Mouse (Mus musculus): ENCODE results near the gene Galnt12. TPM values are rescaled to one million over a fixed set of nuclear protein-coding genes. Genes with fewer than 3 reads are reported as not detected.
A peak's percentile ranks its signal among the peaks of the same experiment; 100 is the strongest.

Galnt12 gene
- polyA plus RNA-seq, 1 experiment from 2014 or later = 5.1 TPM

- WGBS (ENCODE audit: missing documents) = 44% methylated on average over 2 of the region's 2 CpGs
- H3K27ac ChIP-seq = no peak overlapping the region
- no peaks in the 10 kb centered on the region for H3K79me2 ChIP-seq (ENCODE audit: inconsistent target)
- no peaks in the 10 kb centered on the region for H3K36me3 ChIP-seq (ENCODE audit: inconsistent target)
- no peak overlapping the region for H3K4me3 ChIP-seq (ENCODE audit: inconsistent target)
Observed at GRCm38 (mm10) chr4:47075054-47075453, 16.7 kb upstream of the Galnt12 start.

- Histone ChIP-seq H3K79me2 (ENCODE audit: inconsistent target) (no peaks in the 10 kb centered on the region), H3K4me3 (ENCODE audit: inconsistent target) (peak overlapping the region; percentile 20), H3K27ac (peak overlapping the region; percentile 92), H3K36me3 (ENCODE audit: inconsistent target) (no peaks in the 10 kb centered on the region)
- 25% methylated on average over 17 of the region's 17 CpGs for WGBS (ENCODE audit: missing documents)
Observed at GRCm38 (mm10) chr4:47079997-47080646, 11.6 kb upstream of the Galnt12 start.

GRCm38 (mm10) chr4:47080647-47081010, 11.1 kb upstream of the Galnt12 start:
- WGBS (ENCODE audit: missing documents) = 24% methylated on average over 4 of the region's 4 CpGs

GRCm38 (mm10) chr4:47083824-47084223, 7.9 kb upstream of the Galnt12 start:
- 97% methylated on average over 7 of the region's 7 CpGs for WGBS (ENCODE audit: missing documents)
- Histone ChIP-seq H3K79me2 (ENCODE audit: inconsistent target) (no peaks in the 10 kb centered on the region), H3K4me3 (ENCODE audit: inconsistent target) (no peak overlapping the region), H3K27ac (no peak overlapping the region), H3K36me3 (ENCODE audit: inconsistent target) (no peaks in the 10 kb centered on the region)

More at GRCm38 (mm10) chr4:47080647-47081010, 11.1 kb upstream of the Galnt12 start:
- H3K36me3 ChIP-seq (ENCODE audit: inconsistent target) = no peaks in the 10 kb centered on the region
- H3K4me3 ChIP-seq (ENCODE audit: inconsistent target) = peak overlapping the region; percentile 20; the same call in 1 of the 2 replicates
- peak overlapping the region; percentile 92 for H3K27ac ChIP-seq
- H3K79me2 ChIP-seq (ENCODE audit: inconsistent target) = no peaks in the 10 kb centered on the region

- Histone ChIP-seq H3K27ac (no peak overlapping the region), H3K4me3 (ENCODE audit: inconsistent target) (no peak overlapping the region), H3K79me2 (ENCODE audit: inconsistent target) (no peaks in the 10 kb centered on the region), H3K36me3 (ENCODE audit: inconsistent target) (no peaks in the 10 kb centered on the region)
- WGBS (ENCODE audit: missing documents) = 89% methylated on average over 6 of the region's 7 CpGs
Observed at GRCm38 (mm10) chr4:47088671-47089070, 3.0 kb upstream of the Galnt12 start.

- H3K27ac ChIP-seq = no peak overlapping the region
- peak overlapping the region; percentile 41 for H3K4me3 ChIP-seq (ENCODE audit: inconsistent target)
- H3K36me3 ChIP-seq (ENCODE audit: inconsistent target) = no peaks in the 10 kb centered on the region
- H3K79me2 ChIP-seq (ENCODE audit: inconsistent target) = no peaks in the 10 kb centered on the region
- WGBS (ENCODE audit: missing documents) = 13% methylated on average over 21 of the region's 21 CpGs
Observed at GRCm38 (mm10) chr4:47092387-47093021, 795 bp downstream of the Galnt12 start.

- no peak overlapping the region for H3K4me3 ChIP-seq (ENCODE audit: inconsistent target)
- H3K79me2 ChIP-seq (ENCODE audit: inconsistent target) = no peaks in the 10 kb centered on the region
- H3K27ac ChIP-seq = no peak overlapping the region
- 92% methylated on average over 9 of the region's 9 CpGs for WGBS (ENCODE audit: missing documents)
- no peaks in the 10 kb centered on the region for H3K36me3 ChIP-seq (ENCODE audit: inconsistent target)
Observed at GRCm38 (mm10) chr4:47093161-47093560, 1.5 kb downstream of the Galnt12 start.

GRCm38 (mm10) chr4:47093647-47094046, 1.9 kb downstream of the Galnt12 start:
- no peak overlapping the region for H3K27ac ChIP-seq
- H3K79me2 ChIP-seq (ENCODE audit: inconsistent target) = no peaks in the 10 kb centered on the region
- 98% methylated on average over 6 of the region's 6 CpGs for WGBS (ENCODE audit: missing documents)
- no peak overlapping the region for H3K4me3 ChIP-seq (ENCODE audit: inconsistent target)
- no peaks in the 10 kb centered on the region for H3K36me3 ChIP-seq (ENCODE audit: inconsistent target)

- Histone ChIP-seq H3K27ac (no peak overlapping the region), H3K4me3 (ENCODE audit: inconsistent target) (no peak overlapping the region), H3K36me3 (ENCODE audit: inconsistent target) (no peaks in the 10 kb centered on the region), H3K79me2 (ENCODE audit: inconsistent target) (no peaks in the 10 kb centered on the region)
- WGBS (ENCODE audit: missing documents) = over 99% methylated on average over 10 of the region's 10 CpGs
Observed at GRCm38 (mm10) chr4:47103561-47103960, 11.9 kb downstream of the Galnt12 start.

GRCm38 (mm10) chr4:47111885-47112284, 20.2 kb downstream of the Galnt12 start:
- WGBS (ENCODE audit: missing documents) = 97% methylated on average over 9 of the region's 9 CpGs
- Histone ChIP-seq H3K79me2 (ENCODE audit: inconsistent target) (no peaks in the 10 kb centered on the region), H3K36me3 (ENCODE audit: inconsistent target) (0 out of 2 replicates have a peak, but pooled peaks cover 5% of the 10 kb centered on the region), H3K27ac (no peak overlapping the region), H3K4me3 (ENCODE audit: inconsistent target) (no peak overlapping the region)

- Histone ChIP-seq H3K4me3 (ENCODE audit: inconsistent target) (no peak overlapping the region), H3K36me3 (ENCODE audit: inconsistent target) (0 out of 2 replicates have a peak, but pooled peaks cover 5% of the 10 kb centered on the region), H3K79me2 (ENCODE audit: inconsistent target) (no peaks in the 10 kb centered on the region), H3K27ac (no peak overlapping the region)
- 93% methylated on average over 7 of the region's 9 CpGs for WGBS (ENCODE audit: missing documents)
Observed at GRCm38 (mm10) chr4:47112560-47112959, 20.9 kb downstream of the Galnt12 start.

- Histone ChIP-seq H3K36me3 (ENCODE audit: inconsistent target) (no peaks in the 10 kb centered on the region), H3K27ac (no peak overlapping the region), H3K79me2 (ENCODE audit: inconsistent target) (no peaks in the 10 kb centered on the region), H3K4me3 (ENCODE audit: inconsistent target) (no peak overlapping the region)
- WGBS (ENCODE audit: missing documents) = 75% methylated on average over 13 of the region's 13 CpGs
Observed at GRCm38 (mm10) chr4:47122051-47122706, 30.5 kb downstream of the Galnt12 start.

- no peaks in the 10 kb centered on the region for H3K79me2 ChIP-seq (ENCODE audit: inconsistent target)
- H3K27ac ChIP-seq = no peak overlapping the region
- H3K36me3 ChIP-seq (ENCODE audit: inconsistent target) = no peaks in the 10 kb centered on the region
- no peak overlapping the region for H3K4me3 ChIP-seq (ENCODE audit: inconsistent target)
- 96% methylated on average over 9 of the region's 9 CpGs for WGBS (ENCODE audit: missing documents)
Observed at GRCm38 (mm10) chr4:47124140-47124711, 32.5 kb downstream of the Galnt12 start.

- 86% methylated on average over 7 of the region's 7 CpGs for WGBS (ENCODE audit: missing documents)
- Histone ChIP-seq H3K27ac (no peak overlapping the region), H3K79me2 (ENCODE audit: inconsistent target) (no peaks in the 10 kb centered on the region), H3K4me3 (ENCODE audit: inconsistent target) (no peak overlapping the region), H3K36me3 (ENCODE audit: inconsistent target) (no peaks in the 10 kb centered on the region)
Observed at GRCm38 (mm10) chr4:47128515-47128914, 36.8 kb downstream of the Galnt12 start.

GRCm38 (mm10) chr4:47129572-47129971, 37.9 kb downstream of the Galnt12 start:
- Histone ChIP-seq H3K36me3 (ENCODE audit: inconsistent target) (no peaks in the 10 kb centered on the region), H3K4me3 (ENCODE audit: inconsistent target) (no peak overlapping the region), H3K27ac (no peak overlapping the region), H3K79me2 (ENCODE audit: inconsistent target) (no peaks in the 10 kb centered on the region)
- WGBS (ENCODE audit: missing documents) = 91% methylated on average over 4 of the region's 4 CpGs

Measured in macrophage (primary cell).